Mouse (Mus musculus) lung, adult 2 months (tissue): ENCODE measurements around the gene Krba1. TPM values are rescaled to one million over a fixed set of nuclear protein-coding genes. Genes with fewer than 3 reads are reported as not detected.

Experiments
- DNase-seq: peaks from one replicate; pipeline ENCODE4 v3.0.0; 2022
- H3K4me1 ChIP-seq: fragments of 200-500 bp; 2 replicates; pipeline ENCODE4 v1.6.1; 2011; ENCODE audit warnings: low read length; ENCODE audit not compliant: control insufficient read depth, insufficient read depth
- H3K4me3 ChIP-seq: fragments of 200-500 bp; replicated peaks from 2 replicates; pipeline ENCODE3; 2011; ENCODE audit warnings: low read depth, mild to moderate bottlenecking, control low read depth, low read length; ENCODE audit errors: extremely low read depth
- CTCF ChIP-seq: fragments of 200-500 bp; IDR thresholded peaks from 2 replicates; pipeline ENCODE4 v1.5.1; 2011; ENCODE audit warnings: mild to moderate bottlenecking, low read length, control low read depth; ENCODE audit not compliant: insufficient read depth
- POLR2A ChIP-seq: fragments of 200-500 bp; IDR thresholded peaks from 2 replicates; pipeline ENCODE4 v1.6.1; 2011; ENCODE audit warnings: low read depth, mild to moderate bottlenecking, control low read depth, low read length, borderline replicate concordance; ENCODE audit errors: extremely low read depth
- WGBS: fragments of 180-500 bp; shearing (Covaris S2); methylation state at CpG from one replicate; pipeline ENCODE4 v1.1.7; 2018; 5-methylcytosine and 5-hydroxymethylcytosine counted together
- polyA plus RNA-seq: library from polyadenylated mRNA; depleted of rRNA; stranded (reverse); fragments of >200 nt; gene quantifications from 2 replicates; pipeline ENCODE4 v1.2.3, GENCODE M21; 2012; rRNA removed

The Krba1 gene
- 15.5 and 20.8 TPM in 2 replicates for polyA plus RNA-seq

DNA sequence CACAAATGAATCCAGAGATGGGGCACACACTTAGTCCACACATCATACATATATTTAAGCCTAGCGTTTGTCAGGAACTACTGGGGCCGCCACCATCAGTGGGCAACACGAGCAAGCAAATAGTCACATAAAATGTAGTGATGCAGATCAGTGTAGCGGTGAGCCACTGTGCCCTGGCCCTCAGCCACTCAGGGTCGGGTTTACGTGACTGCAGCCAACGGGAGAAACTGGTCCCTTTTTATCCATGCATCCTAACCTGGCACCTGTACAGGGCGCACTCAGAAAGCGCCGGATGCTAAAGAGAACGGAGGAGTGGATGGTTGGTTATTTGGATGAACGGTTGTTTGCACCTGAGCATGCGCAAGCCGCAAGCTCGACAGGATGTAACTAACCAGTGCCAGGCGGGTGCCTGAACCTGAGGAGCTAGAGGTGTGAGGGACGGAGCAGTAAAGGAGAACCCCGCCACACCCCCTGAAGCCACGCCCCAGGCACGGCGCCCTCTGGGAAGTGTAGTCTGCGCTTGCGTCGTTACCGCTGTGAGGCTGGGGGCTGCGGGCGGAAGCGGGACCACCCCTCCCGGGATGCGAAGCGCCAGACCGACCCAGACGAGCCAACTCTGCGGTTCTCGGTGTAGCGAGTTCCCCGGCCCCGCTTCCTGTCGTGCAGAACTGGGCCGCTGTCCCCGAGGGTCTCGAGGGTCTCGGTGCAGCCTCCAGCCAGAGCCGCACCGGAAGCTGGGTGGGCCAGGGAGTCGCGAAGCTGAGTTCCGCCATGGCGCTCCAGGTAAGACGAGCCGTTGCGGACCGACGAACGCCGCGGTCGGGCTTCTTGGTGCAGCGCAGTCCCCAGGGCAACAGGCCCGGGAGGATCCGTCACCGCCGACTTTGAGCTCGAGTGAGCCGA lies at the start of gene Krba1:
Gene Krba1 (plus strand): TSS at position 482 of the 903 bp plus-strand sequence.
- TF ChIP-seq POLR2A: 0 out of 2 replicates have a peak, but pooled peaks have one; percentile 18
- no peak for TF ChIP-seq CTCF
- 1% methylated on average over 65 of the region's 65 CpGs for WGBS

DNA sequence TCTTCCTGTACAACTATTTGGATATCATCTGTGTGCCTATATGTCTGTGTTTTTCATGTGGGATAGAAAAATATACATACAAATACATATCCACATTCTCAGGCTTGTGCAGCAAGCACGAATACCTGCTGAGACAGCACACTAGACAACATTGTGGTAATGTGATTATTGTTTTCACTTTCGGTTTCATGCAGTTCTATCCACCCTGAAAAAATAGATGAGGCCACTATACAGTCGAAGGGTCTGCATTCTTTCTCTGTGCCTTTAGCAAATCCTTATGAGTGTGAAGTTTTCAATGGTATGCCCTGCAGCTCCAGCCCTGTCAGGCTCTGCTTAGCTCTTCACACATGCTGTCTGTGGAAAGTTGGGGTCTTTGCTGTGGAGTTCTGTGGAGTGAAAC lies 36.5 kb upstream of the Krba1 start:
- H3K4me3 ChIP-seq: no peak overlapping the region
- TF ChIP-seq POLR2A: no peak
- TF ChIP-seq CTCF: no peak
- 0 out of 2 replicates have a peak, but pooled peaks cover 2% of the 10 kb centered on the region for H3K4me1 ChIP-seq
- WGBS: 52% methylated on average over 3 of the region's 3 CpGs
- no peak for DNase-seq

More for the DNA sequence above, at the start of gene Krba1:
- DNase-seq: peak; percentile 86
- Histone ChIP-seq H3K4me1 (peaks cover 3% of the 10 kb centered on the region), H3K4me3 (peak within 1 kb of the TSS; percentile 82)

DNA sequence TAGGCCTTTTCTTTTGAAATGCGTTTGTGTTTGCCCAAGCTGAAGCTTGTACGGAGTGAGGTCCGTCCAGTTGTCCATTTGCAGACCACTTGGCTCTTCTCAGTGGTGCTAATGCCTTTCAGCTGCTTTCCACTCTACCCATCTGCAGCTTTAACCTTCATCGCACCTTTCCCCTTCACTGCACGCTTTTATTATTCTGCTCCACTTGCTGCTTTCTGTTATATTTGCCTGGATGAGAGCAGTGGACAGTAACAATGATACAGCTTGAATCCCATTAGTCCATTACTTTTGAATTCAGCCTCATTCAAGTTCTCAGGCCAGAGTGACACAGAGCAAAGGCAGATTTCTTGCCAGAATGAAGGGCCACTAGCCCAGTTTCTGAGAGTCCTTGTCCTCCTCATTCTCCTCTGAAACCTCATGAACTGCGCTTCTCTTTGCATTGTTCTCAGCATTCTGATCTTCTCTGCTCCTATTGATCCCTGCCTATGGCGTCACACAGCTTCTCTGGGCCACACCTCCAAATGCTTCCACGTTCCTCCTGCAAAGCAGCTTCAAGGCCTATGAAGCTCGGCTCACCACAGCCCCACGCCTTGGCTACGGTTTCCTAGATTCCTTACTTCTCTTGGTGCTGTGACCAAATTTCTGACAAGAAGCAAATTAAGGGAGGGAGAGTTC lies 28.9 kb upstream of the Krba1 start:
- 68% methylated on average over 11 of the region's 11 CpGs for WGBS
- no peak for TF ChIP-seq POLR2A
- TF ChIP-seq CTCF: no peak

DNA sequence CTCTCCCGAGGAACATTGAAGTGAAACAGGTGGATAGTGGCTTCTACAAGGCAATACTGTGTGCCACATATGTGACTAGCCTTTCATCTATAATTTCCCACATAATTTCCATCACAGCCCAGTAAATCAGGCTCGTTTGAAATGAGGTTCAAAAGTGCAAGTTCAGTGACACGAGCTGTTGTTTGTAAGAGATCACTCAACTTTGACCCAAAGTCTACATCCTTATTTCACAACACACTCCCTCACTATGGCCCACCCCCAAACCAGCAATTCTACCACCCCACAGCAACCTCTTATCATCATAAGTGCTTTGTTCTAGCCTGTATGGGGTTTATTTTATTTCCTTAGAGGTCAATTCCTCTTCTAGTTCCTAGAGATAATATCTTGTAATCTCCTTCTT lies 7.2 kb upstream of the Krba1 start:
- no peak overlapping the region for H3K4me3 ChIP-seq
- TF ChIP-seq POLR2A (no peak), CTCF (no peak)
- DNase-seq: no peak
- no peaks in the 10 kb centered on the region for H3K4me1 ChIP-seq
- WGBS: 41% methylated on average over 3 of the region's 3 CpGs

More for the DNA sequence above, 28.9 kb upstream of the Krba1 start:
- Histone ChIP-seq H3K4me3 (no peak overlapping the region), H3K4me1 (no peaks in the 10 kb centered on the region)
- no peak for DNase-seq

DNA sequence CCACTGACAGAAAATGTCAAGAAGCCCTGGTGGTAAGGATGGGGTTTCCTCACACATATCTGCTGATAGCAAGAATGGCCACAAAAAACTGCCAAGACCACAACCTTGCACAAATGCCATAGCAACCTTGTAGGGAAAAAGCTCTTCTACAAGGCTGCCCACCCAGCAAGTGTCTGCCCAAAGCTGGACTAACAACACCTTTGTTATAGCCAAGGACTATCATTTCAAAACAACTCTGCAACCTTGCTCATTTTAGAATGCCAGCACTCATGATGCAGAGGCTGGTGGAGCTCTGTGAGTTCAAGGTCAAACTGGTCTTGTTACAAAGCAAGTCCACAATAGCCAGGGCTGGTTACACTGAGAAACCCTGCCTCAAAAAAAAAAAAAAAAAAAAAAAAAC lies 1.6 kb upstream of the Krba1 start:
- TF ChIP-seq POLR2A (no peak), CTCF (no peak)
- Histone ChIP-seq H3K4me3 (no peak overlapping the region), H3K4me1 (peaks cover 3% of the 10 kb centered on the region)
- DNase-seq: no peak

DNA sequence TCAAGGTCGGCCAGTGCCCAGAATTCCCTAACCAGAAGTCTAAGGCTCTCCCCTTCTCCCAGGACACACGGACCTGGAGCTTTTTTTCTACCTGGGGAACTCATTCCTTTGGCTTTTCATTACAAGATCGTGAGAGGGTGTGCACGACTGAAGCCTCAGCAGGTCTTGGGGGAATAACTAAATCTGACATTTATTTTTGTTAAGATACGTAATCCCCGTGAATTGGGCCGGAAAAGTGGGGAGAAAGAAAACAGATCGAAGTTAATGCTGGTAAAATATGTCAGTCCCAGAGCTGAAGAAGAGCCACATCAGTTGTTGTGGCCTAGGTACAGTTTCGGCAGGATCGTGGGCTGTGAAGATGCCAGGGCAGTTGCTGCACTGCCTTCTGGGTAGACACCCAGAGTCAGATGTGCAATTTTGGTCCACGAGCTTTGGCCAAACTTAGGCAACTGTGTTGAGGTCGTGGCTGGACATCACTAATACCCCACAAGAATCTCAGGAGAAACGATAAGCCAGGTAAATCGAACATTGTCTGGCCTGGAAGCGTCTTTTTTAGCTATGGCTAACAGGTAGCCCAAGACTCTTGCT lies 716 bp downstream of the Krba1 start:
- no peak for TF ChIP-seq CTCF
- TF ChIP-seq POLR2A: peak; percentile 25; the same call in 1 of the 2 replicates
- H3K4me3 ChIP-seq: peak overlapping the region; percentile 82
- peak; percentile 25 for DNase-seq
- 32% methylated on average over 15 of the region's 15 CpGs for WGBS
- peaks cover 3% of the 10 kb centered on the region for H3K4me1 ChIP-seq

DNA sequence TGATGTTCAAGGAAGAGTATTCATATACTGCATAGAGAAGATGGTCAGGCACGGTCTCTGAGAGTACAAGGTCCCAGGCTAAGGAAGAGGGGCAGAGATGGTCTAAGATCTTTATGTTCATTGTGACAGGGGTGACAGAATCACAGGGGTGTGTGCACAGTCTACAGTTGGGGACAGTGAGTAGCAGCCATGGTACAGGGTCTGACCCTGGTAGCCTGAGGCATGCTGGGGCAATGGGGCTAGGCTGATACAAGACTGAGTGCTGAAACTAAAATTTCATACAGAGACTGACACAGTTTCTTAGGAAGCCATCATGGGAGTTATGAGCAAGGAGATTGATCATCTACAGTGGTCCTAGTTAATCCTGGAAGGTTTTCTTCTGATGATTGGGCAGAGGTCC lies 1.3 kb downstream of the Krba1 start:
- WGBS: 95% methylated on average over 1 of the region's 1 CpGs
- Histone ChIP-seq H3K4me3 (no peak overlapping the region), H3K4me1 (peaks cover 3% of the 10 kb centered on the region)
- TF ChIP-seq POLR2A (no peak), CTCF (no peak)
- DNase-seq: no peak

DNA sequence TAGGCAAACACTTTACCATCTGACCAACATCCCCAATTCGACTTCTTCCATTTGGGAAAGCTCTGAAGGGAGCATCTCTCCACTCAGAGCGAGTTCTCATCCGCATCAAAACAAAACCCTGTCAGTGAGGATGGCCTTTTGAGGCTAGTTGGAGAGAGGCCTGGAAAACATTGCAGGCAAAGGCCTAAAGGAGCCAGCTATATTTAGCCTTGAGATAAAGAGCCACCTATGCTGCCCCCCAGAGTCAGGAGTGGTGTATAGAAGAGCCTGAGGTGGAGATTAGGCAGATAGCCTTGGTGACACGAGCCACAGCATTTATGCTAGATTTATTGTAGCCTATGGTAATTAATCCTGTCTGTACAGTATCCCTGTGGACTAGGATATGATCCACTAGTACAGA lies 1.9 kb downstream of the Krba1 start:
- Histone ChIP-seq H3K4me3 (no peak overlapping the region), H3K4me1 (peaks cover 3% of the 10 kb centered on the region)
- no peak for DNase-seq
- WGBS: 56% methylated on average over 4 of the region's 4 CpGs
- no peak for TF ChIP-seq POLR2A

DNA sequence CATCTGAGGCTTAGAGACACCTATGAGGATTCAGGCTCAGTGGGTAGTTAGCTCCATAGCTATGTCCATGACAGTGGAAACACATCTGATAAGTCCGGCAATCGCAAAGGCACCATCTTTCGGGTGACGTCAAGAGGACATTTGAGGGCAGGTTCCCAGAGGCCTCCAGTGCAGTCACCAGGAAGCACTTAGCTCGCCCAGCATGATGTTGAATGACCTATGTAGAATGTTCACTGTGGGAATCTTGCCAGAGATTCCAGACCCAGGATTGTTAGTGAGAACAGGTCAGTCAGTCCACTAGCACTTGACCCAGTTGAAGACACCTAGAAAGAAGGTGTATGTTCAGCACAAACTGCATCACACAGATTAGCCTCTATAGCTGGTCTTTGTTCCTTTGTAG lies 4.5 kb downstream of the Krba1 start:
- no peak for DNase-seq

More for the DNA sequence above, 4.5 kb downstream of the Krba1 start:
- Histone ChIP-seq H3K4me1 (peaks cover 3% of the 10 kb centered on the region), H3K4me3 (no peak overlapping the region)
- TF ChIP-seq CTCF (no peak), POLR2A (no peak)
- WGBS: 87% methylated on average over 5 of the region's 5 CpGs
